22 mouse cellular contexts compared by ENCODE assay signal in the genomic region with DNA sequence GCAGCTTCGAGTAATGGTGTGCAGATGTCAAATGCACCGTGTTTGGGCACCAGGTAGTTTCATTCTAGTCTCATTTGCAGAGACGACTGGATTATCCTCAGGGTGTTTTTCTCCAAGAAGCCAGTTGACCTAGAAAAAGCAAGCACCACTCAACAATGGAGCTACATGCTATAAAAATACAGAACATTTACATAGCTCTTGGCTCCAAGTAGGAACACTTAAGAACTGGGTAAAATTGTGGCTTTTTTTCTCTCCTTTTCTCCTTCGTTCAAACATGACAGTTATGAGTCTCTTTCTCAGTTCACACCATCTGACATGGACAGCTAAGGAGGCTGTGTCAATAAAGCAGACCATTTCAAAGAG.
DNase-seq lines count a peak whose midpoint lies in the region; ATAC-seq and TF ChIP-seq lines count a peak whose summit lies in the region.
"Had no signal": no experiment of that assay in that cellular context is flagged by ENCODE, and none has a peak within 500 bp of the region (broad histone marks: within the 10 kb centered on the region; RNA-seq: fewer than 3 reads in every experiment).

No protein-coding gene starts in this region.

- no peak for TF ChIP-seq POLR2A in kidney, adult 2 months (IDR thresholded peaks at IDR 0.05; ENCODE audit: low read depth, low read length)

- H3K4me1 ChIP-seq in kidney, adult 2 months (ENCODE audit: control insufficient read depth, insufficient read depth, low read length) = peaks cover 7% of the 10 kb centered on the region; the same call in 1 of the 2 replicates
- H3K4me1 ChIP-seq in lung, embryonic 16.5 days (replicated peaks; ENCODE audit: control insufficient read depth, insufficient read depth, low read length) = peaks cover 12% of the 10 kb centered on the region
- peaks cover 38% of the 10 kb centered on the region for H3K4me1 ChIP-seq in embryonic facial prominence, embryonic 10.5 days
- H3K4me1 ChIP-seq: embryonic facial prominence, embryonic 15.5 days; limb, embryonic 15.5 days had no signal

- H3K27me3 ChIP-seq in kidney, adult 2 months (replicated peaks; ENCODE audit: control insufficient read depth, insufficient read depth, low read length) = no peaks in the 10 kb centered on the region
- H3K27me3 ChIP-seq in lung, embryonic 16.5 days (ENCODE audit: control insufficient read depth, insufficient read depth, low read depth, low read length) = no peaks in the 10 kb centered on the region
- 0 out of 2 replicates have a peak, but pooled peaks cover 6% of the 10 kb centered on the region for H3K27me3 ChIP-seq in embryonic facial prominence, embryonic 10.5 days (replicated peaks; ENCODE audit: low read depth, poor library complexity, severe bottlenecking)
- H3K27me3 ChIP-seq: embryonic facial prominence, embryonic 15.5 days; limb, embryonic 15.5 days; midbrain, embryonic 15.5 days; neural tube, embryonic 12.5 days had no signal

- peak; percentile 32; the same call in 1 of the 2 replicates for ATAC-seq in lung, embryonic 16.5 days (ENCODE audit: low read depth)
- ATAC-seq: forebrain, embryonic 16.5 days; hindbrain, embryonic 16.5 days; intestine, embryonic 16.5 days; midbrain, embryonic 15.5 days had no signal

- H3K36me3 ChIP-seq in kidney, adult 2 months (ENCODE audit: control insufficient read depth, insufficient read depth, low read length) = no peaks in the 10 kb centered on the region
- no peaks in the 10 kb centered on the region for H3K36me3 ChIP-seq in lung, embryonic 16.5 days (ENCODE audit: control insufficient read depth, insufficient read depth, low read length)
- H3K36me3 ChIP-seq in embryonic facial prominence, embryonic 10.5 days (replicated peaks) = no peaks in the 10 kb centered on the region
- H3K36me3 ChIP-seq: embryonic facial prominence, embryonic 15.5 days; hindbrain, embryonic 10.5 days; limb, embryonic 15.5 days; midbrain, embryonic 15.5 days; neural tube, embryonic 12.5 days had no signal

- DNase-seq in kidney, adult 2 months = peak; percentile 9
- no peak for DNase-seq in kidney, postnatal 36 days
- no peak for DNase-seq in lung, postnatal 4 days
- DNase-seq in embryonic facial prominence, embryonic 10.5 days (ENCODE audit: low spot score) = no peak
- peak; percentile 47 for DNase-seq in telencephalon, adult 2 months (ENCODE audit: low read depth, low spot score)
- no peak for DNase-seq in gastrocnemius, adult 8-10 months (ENCODE audit: low spot score in 2 of 2)
- DNase-seq: cerebellum, adult 11-12 months; cerebellum, postnatal 25 days; embryo, embryonic 11 days; kidney, postnatal 25 days; layer of hippocampus, postnatal 36 days; thymus, postnatal 14 days had no signal

- no peak for TF ChIP-seq CTCF in kidney, adult 2 months (conservative IDR thresholded peaks at IDR 0.05; ENCODE audit: insufficient read depth, insufficient read length, low read depth, low read length)

- H3K4me3 ChIP-seq in kidney, adult 2 months (ENCODE audit: insufficient read depth, low read depth, low read length) = no peak overlapping the region
- no peak overlapping the region for H3K4me3 ChIP-seq in lung, embryonic 16.5 days (ENCODE audit: low read length)
- H3K4me3 ChIP-seq in embryonic facial prominence, embryonic 10.5 days = no peak overlapping the region
- H3K4me3 ChIP-seq: embryonic facial prominence, embryonic 15.5 days; hindbrain, embryonic 10.5 days; limb, embryonic 15.5 days; midbrain, embryonic 15.5 days; neural tube, embryonic 12.5 days had no signal

- H3K9me3 ChIP-seq in lung, embryonic 16.5 days (ENCODE audit: control insufficient read depth, low read length) = no peaks in the 10 kb centered on the region
- H3K9me3 ChIP-seq in embryonic facial prominence, embryonic 10.5 days = no peaks in the 10 kb centered on the region
- H3K9me3 ChIP-seq: embryonic facial prominence, embryonic 15.5 days; hindbrain, embryonic 10.5 days; limb, embryonic 15.5 days; midbrain, embryonic 15.5 days; neural tube, embryonic 12.5 days had no signal

- H3K4me2 ChIP-seq in lung, embryonic 16.5 days (ENCODE audit: low read depth, low read length) = no peak overlapping the region
- H3K4me2 ChIP-seq: embryonic facial prominence, embryonic 15.5 days; heart, embryonic 11.5 days; limb, embryonic 15.5 days; midbrain, embryonic 15.5 days; neural tube, embryonic 12.5 days had no signal

- no peak overlapping the region for H3K9ac ChIP-seq in lung, embryonic 16.5 days (ENCODE audit: low read length)
- H3K9ac ChIP-seq: embryonic facial prominence, embryonic 15.5 days; limb, embryonic 15.5 days; midbrain, embryonic 15.5 days; neural tube, embryonic 12.5 days had no signal

- WGBS in kidney, adult 2 months = 42% methylated on average over 4 of the region's 4 CpGs
- WGBS in lung, embryonic 16.5 days = 20% methylated on average over 4 of the region's 4 CpGs
- WGBS in embryonic facial prominence, embryonic 10.5 days = 32% methylated on average over 4 of the region's 4 CpGs

- H3K27ac ChIP-seq in kidney, adult 2 months (ENCODE audit: insufficient read depth, low read depth, low read length) = no peak overlapping the region
- H3K27ac ChIP-seq in lung, embryonic 16.5 days (ENCODE audit: low read length) = peak overlapping the region; percentile 69
- peak overlapping the region; percentile 31; the same call in 1 of the 2 replicates for H3K27ac ChIP-seq in embryonic facial prominence, embryonic 10.5 days (replicated peaks)
- H3K27ac ChIP-seq: embryonic facial prominence, embryonic 15.5 days; hindbrain, embryonic 10.5 days; limb, embryonic 15.5 days; midbrain, embryonic 15.5 days; neural tube, embryonic 12.5 days had no signal

Comparison
In these comparisons a context has a peak if more than half of its experiments do, and no peak if none do; other contexts are left out.
1. DNase-seq: peak in kidney, adult 2 months (single experiment) and telencephalon, adult 2 months (single experiment); none in kidney, postnatal 36 days (0 of 2), lung, postnatal 4 days (0 of 2), embryonic facial prominence, embryonic 10.5 days (single experiment) and gastrocnemius, adult 8-10 months (0 of 2).